In the genomic region with DNA sequence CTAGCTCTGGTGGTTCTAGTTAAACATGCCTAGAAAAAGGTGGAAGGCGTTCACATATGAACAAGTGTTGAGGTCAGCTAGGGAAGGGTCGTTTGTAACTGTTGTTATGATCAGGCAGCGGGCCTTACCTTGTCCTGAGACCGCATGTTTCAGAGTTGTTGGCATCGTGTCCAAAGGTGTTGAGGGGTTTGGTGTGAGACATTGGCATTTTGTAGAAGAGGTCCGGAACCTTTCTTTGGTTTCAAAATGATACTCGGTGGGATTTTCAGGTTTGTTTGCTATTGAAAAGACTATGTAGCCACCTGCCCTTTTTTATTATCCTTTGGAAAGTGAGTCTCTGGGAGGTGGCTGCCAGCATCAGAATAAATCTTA, we compare ENCODE assay signal across 9 mouse cellular contexts. TPM values are rescaled to one million over a fixed set of nuclear protein-coding genes. Genes with fewer than 3 reads are reported as not detected.
DNase-seq lines count a peak whose midpoint lies in the region; ATAC-seq and TF ChIP-seq lines count a peak whose summit lies in the region.
"Had no signal": no experiment of that assay in that cellular context is flagged by ENCODE, and none has a peak within 500 bp of the region (broad histone marks: within the 10 kb centered on the region; RNA-seq: fewer than 3 reads in every experiment).

No protein-coding gene starts in this region.

- H3K79me3 ChIP-seq in C2C12 (ENCODE audit: low read depth) = peaks cover 3% of the 10 kb centered on the region

- peak overlapping the region; percentile 74 for H3K4me3 ChIP-seq in heart, embryonic 13.5 days
- peak overlapping the region; percentile 49 for H3K4me3 ChIP-seq in C2C12 (ENCODE audit: insufficient read depth, poor library complexity, severe bottlenecking)
- H3K4me3 ChIP-seq in embryonic facial prominence, embryonic 15.5 days (replicated peaks) = peak overlapping the region; percentile 62
- peak overlapping the region; percentile 64 to 68 for H3K4me3 ChIP-seq in liver, embryonic 14.5 days (ENCODE audit: insufficient read depth in 1 of 2, low read depth in 2 of 2, low read length in 2 of 2)

- WGBS in heart, embryonic 13.5 days = 67% methylated on average over 7 of the region's 7 CpGs
- WGBS in embryonic facial prominence, embryonic 15.5 days = 62% methylated on average over 7 of the region's 7 CpGs
- 62% methylated on average over 7 of the region's 7 CpGs for WGBS in liver, embryonic 14.5 days (ENCODE audit: insufficient replicate concordance)

- no peaks in the 10 kb centered on the region for H3K36me3 ChIP-seq in heart, embryonic 13.5 days
- no peaks in the 10 kb centered on the region for H3K36me3 ChIP-seq in C2C12 (ENCODE audit: control insufficient read depth, insufficient read depth)
- no peaks in the 10 kb centered on the region for H3K36me3 ChIP-seq in embryonic facial prominence, embryonic 15.5 days
- no peaks in the 10 kb centered on the region for H3K36me3 ChIP-seq in liver, embryonic 14.5 days (replicated peaks; ENCODE audit: control insufficient read depth, insufficient read depth, low read depth)

- peaks cover 29% of the 10 kb centered on the region for H3K79me2 ChIP-seq in C2C12 (ENCODE audit: control insufficient read depth, insufficient read depth)

- no peak overlapping the region for H3K27ac ChIP-seq in heart, embryonic 13.5 days (replicated peaks)
- H3K27ac ChIP-seq in embryonic facial prominence, embryonic 15.5 days (replicated peaks) = no peak overlapping the region
- no peak overlapping the region for H3K27ac ChIP-seq in liver, embryonic 14.5 days

- no peak overlapping the region for H3ac ChIP-seq in C2C12 (ENCODE audit: control insufficient read depth, insufficient read length, low read depth)

- H3K9ac ChIP-seq in heart, embryonic 13.5 days = peak overlapping the region; percentile 83
- no peak overlapping the region for H3K9ac ChIP-seq in embryonic facial prominence, embryonic 15.5 days
- no peak overlapping the region for H3K9ac ChIP-seq in liver, embryonic 14.5 days (replicated peaks)

- no peak for TF ChIP-seq CTCF in C2C12 (IDR thresholded peaks at IDR 0.05; ENCODE audit: control insufficient read depth, insufficient read depth, insufficient read length)
- no peak for TF ChIP-seq CTCF in liver, embryonic 14.5 days (IDR thresholded peaks at IDR 0.05; ENCODE audit: low read depth)

- ATAC-seq in heart, embryonic 13.5 days (ENCODE audit: extremely low read depth, insufficient number of reproducible peaks, low FRiP score, low TSS enrichment) = no peak
- ATAC-seq in embryonic facial prominence, embryonic 15.5 days (ENCODE audit: insufficient number of reproducible peaks, low FRiP score, low TSS enrichment, low read depth) = no peak
- no peak for ATAC-seq in liver, embryonic 14.5 days (ENCODE audit: insufficient read depth)

- no peak for DNase-seq in heart, postnatal 4 days
- DNase-seq in liver, embryonic 14.5 days (ENCODE audit: low read depth in 3 of 3, low spot score in 3 of 3) = no peak
- DNase-seq in urinary bladder, adult 2 months (ENCODE audit: low spot score) = no peak
- no peak for DNase-seq in adrenal gland, postnatal 14 days
- DNase-seq in left cerebral cortex, adult 11 months (ENCODE audit: low spot score) = no peak
- DNase-seq: right cerebral cortex, postnatal 25 days had no signal

- H3K4me1 ChIP-seq in heart, embryonic 13.5 days = peaks cover 34% of the 10 kb centered on the region
- H3K4me1 ChIP-seq in embryonic facial prominence, embryonic 15.5 days = peaks cover 34% of the 10 kb centered on the region
- peaks cover 11 to 26% of the 10 kb centered on the region in 2 experiments; a peak in 3 of 4 replicates for H3K4me1 ChIP-seq in liver, embryonic 14.5 days (replicated peaks; ENCODE audit: control insufficient read depth in 2 of 2, insufficient read depth in 2 of 2, low read length in 1 of 2)

- H3K9me3 ChIP-seq in heart, embryonic 13.5 days = no peaks in the 10 kb centered on the region
- H3K9me3 ChIP-seq in embryonic facial prominence, embryonic 15.5 days (replicated peaks) = no peaks in the 10 kb centered on the region
- no peaks in the 10 kb centered on the region for H3K9me3 ChIP-seq in liver, embryonic 14.5 days (ENCODE audit: control insufficient read depth, low read length)

- no peak for TF ChIP-seq EP300 in liver, embryonic 14.5 days (IDR thresholded peaks at IDR 0.05; ENCODE audit: low read depth)

- peaks cover 11% of the 10 kb centered on the region for H3K27me3 ChIP-seq in heart, embryonic 13.5 days (replicated peaks)
- H3K27me3 ChIP-seq in C2C12 (ENCODE audit: control insufficient read depth, insufficient read depth, insufficient read length) = no peaks in the 10 kb centered on the region
- H3K27me3 ChIP-seq in embryonic facial prominence, embryonic 15.5 days = peaks cover 6% of the 10 kb centered on the region; the same call in 1 of the 2 replicates
- peaks cover 3% of the 10 kb centered on the region; the same call in 1 of the 2 replicates for H3K27me3 ChIP-seq in liver, embryonic 14.5 days (ENCODE audit: control insufficient read depth, insufficient read depth, low read length)

- peak overlapping the region; percentile 100 for H3K4me2 ChIP-seq in heart, embryonic 13.5 days
- peak overlapping the region; percentile 94 for H3K4me2 ChIP-seq in embryonic facial prominence, embryonic 15.5 days (replicated peaks)
- peak overlapping the region; percentile 99 for H3K4me2 ChIP-seq in liver, embryonic 14.5 days (ENCODE audit: low read depth)

TF ChIP-seq in C2C12, 6 proteins besides CTCF, POLR2A, EP300 and RAD21:
- no peak for TF ChIP-seq FOSL1 (IDR thresholded peaks at IDR 0.05; ENCODE audit: insufficient read depth, low read length, poor library complexity, severe bottlenecking)
- no peak for TF ChIP-seq MYOD1 (IDR thresholded peaks at IDR 0.05; ENCODE audit: control insufficient read depth, insufficient read length, low read depth)
- TF ChIP-seq CEBPB (IDR thresholded peaks at IDR 0.05; ENCODE audit: low read depth) = no peak
- TF ChIP-seq MAX (IDR thresholded peaks at IDR 0.05) = no peak
- no peak for TF ChIP-seq USF1 (IDR thresholded peaks at IDR 0.05; ENCODE audit: low read depth)
- no peak for TF ChIP-seq MYOG (IDR thresholded peaks at IDR 0.05; ENCODE audit: control insufficient read depth, extremely low read depth, insufficient read length)

RNA-seq across cellular contexts. Expression of a gene that starts 2.0 kb away (rescaled TPM):
- 2.2 and 2.4 TPM in 2 replicates for polyA plus RNA-seq in heart, embryonic 13.5 days (2015; fragmentation: Nextera tagmentation; extraction: Ambion mirVana)
- total RNA-seq in heart, postnatal 4 days (2021) = 10 to 100 TPM; 26.9 to 27.3 TPM
- 2.5 TPM for polyA plus RNA-seq in C2C12 (2012; fragmentation: generic; extraction: Trizol)
- 6.9 and 7.5 TPM in 2 replicates for polyA plus RNA-seq in embryonic facial prominence, embryonic 15.5 days (2015; fragmentation: Nextera tagmentation; extraction: Ambion mirVana)
- 0.43 and 0.86 TPM in 2 replicates for polyA plus RNA-seq in liver, embryonic 14.5 days (2012; rRNA removed)
- polyA plus RNA-seq in liver, embryonic 14.5 days (2014; fragmentation: Nextera tagmentation; extraction: Ambion mirVana) = 0.74 and 1.0 TPM in 2 replicates
- polyA plus RNA-seq in urinary bladder, adult 2 months (2012; rRNA removed) = 58.6 and 73.7 TPM in 2 replicates
- 104 and 116 TPM in 2 replicates for total RNA-seq in adrenal gland, postnatal 14 days (2021)
